Mouse (Mus musculus) lung, adult 2 months (tissue): ENCODE results near the gene Spg11. TPM values are rescaled to one million over a fixed set of nuclear protein-coding genes. Genes with fewer than 3 reads are reported as not detected.

Source experiments
- DNase-seq: peaks from one replicate; pipeline ENCODE4 v3.0.0; 2022
- H3K4me1 ChIP-seq: fragments of 200-500 bp; 2 replicates; pipeline ENCODE4 v1.6.1; 2011; ENCODE audit warnings: low read length; ENCODE audit not compliant: control insufficient read depth, insufficient read depth
- H3K4me3 ChIP-seq: fragments of 200-500 bp; replicated peaks from 2 replicates; pipeline ENCODE3; 2011; ENCODE audit warnings: low read depth, mild to moderate bottlenecking, control low read depth, low read length; ENCODE audit errors: extremely low read depth
- CTCF ChIP-seq: fragments of 200-500 bp; IDR thresholded peaks from 2 replicates; pipeline ENCODE4 v1.5.1; 2011; ENCODE audit warnings: mild to moderate bottlenecking, low read length, control low read depth; ENCODE audit not compliant: insufficient read depth
- POLR2A ChIP-seq: fragments of 200-500 bp; IDR thresholded peaks from 2 replicates; pipeline ENCODE4 v1.6.1; 2011; ENCODE audit warnings: low read depth, mild to moderate bottlenecking, control low read depth, low read length, borderline replicate concordance; ENCODE audit errors: extremely low read depth
- WGBS: fragments of 180-500 bp; shearing (Covaris S2); methylation state at CpG from one replicate; pipeline ENCODE4 v1.1.7; 2018; 5-methylcytosine and 5-hydroxymethylcytosine counted together
- polyA plus RNA-seq: library from polyadenylated mRNA; depleted of rRNA; stranded (reverse); fragments of >200 nt; gene quantifications from 2 replicates; pipeline ENCODE4 v1.2.3, GENCODE M21; 2012

Spg11 gene
- polyA plus RNA-seq, 1 experiment: 9.2 TPM

DNA sequence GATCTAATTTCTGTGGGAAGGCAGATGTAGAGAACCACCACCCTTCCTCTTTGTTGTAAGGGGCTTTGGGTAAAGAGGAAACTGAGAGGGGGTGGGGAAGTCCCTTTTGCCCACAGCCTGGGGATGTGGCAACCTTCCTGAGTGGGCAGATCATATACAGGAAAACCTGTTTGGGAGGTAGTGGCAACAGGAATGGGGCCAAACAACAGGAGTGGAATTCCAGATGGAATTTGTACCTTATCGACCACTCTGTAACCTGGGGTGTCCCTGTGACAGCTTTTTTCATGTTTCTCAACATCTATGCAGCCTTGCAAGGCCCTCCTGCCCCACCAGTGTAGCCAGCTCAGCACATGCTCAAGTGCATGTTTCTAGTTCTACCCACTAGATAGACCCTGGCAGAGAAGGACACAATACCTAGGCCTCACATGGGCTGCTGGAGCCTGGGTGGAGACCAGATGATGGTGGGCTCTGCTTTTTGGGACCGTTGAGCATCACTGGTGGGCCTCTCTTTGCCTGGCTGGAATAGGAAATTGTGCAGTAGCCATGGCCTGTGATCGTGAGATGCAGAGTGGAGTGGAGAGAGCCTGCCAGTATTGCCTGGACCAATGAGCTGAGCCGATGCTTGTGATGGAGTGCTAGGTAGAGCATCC is 38.0 kb upstream of the Spg11 start:
- 79% methylated on average over 4 of the region's 4 CpGs for WGBS
- Histone ChIP-seq H3K4me3 (no peak overlapping the region), H3K4me1 (peaks cover 4% of the 10 kb centered on the region)
- TF ChIP-seq POLR2A: no peak
- no peak for TF ChIP-seq CTCF
- no peak for DNase-seq

DNA sequence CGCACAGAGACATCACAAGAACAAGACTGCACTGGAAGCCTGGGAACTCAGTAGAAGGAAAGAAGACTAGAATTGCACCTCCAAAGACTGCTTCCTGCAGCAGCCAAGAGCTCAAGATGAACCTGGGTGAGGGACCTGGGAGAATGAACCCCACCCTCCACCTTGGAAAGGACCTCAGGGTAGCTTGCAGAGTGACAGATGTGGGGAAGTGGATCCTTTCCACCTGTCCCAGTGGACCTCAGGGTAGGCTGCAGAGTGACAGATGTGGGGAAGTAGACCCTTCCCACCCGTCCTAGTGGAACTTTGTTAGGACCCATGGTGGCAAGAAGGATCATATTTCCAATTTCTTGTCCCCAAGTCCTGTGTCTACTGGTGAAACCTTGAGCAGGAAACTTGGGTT is 37.1 kb upstream of the Spg11 start:
- DNase-seq: no peak
- 79% methylated on average over 2 of the region's 2 CpGs for WGBS
- Histone ChIP-seq H3K4me3 (no peak overlapping the region), H3K4me1 (peaks cover 10% of the 10 kb centered on the region)
- no peak for TF ChIP-seq CTCF
- TF ChIP-seq POLR2A: no peak

DNA sequence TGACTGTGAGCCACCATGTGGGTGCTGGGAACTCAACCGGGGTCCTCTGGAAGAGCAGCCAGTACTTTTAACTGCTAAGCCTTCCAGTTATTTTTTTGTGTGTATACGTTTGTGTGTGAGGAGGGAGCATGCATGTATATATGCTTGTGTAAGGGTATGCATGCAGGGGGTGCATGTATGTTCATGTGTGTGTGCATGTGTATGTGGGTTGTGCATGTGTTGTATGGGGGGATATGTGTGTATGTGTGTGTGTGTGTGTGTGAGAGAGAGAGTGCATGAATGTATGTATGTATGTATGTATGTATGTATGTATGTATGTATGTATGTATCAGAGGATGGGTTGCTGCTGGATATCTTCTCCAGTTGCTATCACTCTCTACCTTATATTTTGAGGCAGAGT is 36.3 kb upstream of the Spg11 start:
- no peak for DNase-seq
- WGBS: 90% methylated on average over 2 of the region's 2 CpGs
- Histone ChIP-seq H3K4me1 (peaks cover 10% of the 10 kb centered on the region), H3K4me3 (no peak overlapping the region)
- TF ChIP-seq CTCF: no peak
- no peak for TF ChIP-seq POLR2A

DNA sequence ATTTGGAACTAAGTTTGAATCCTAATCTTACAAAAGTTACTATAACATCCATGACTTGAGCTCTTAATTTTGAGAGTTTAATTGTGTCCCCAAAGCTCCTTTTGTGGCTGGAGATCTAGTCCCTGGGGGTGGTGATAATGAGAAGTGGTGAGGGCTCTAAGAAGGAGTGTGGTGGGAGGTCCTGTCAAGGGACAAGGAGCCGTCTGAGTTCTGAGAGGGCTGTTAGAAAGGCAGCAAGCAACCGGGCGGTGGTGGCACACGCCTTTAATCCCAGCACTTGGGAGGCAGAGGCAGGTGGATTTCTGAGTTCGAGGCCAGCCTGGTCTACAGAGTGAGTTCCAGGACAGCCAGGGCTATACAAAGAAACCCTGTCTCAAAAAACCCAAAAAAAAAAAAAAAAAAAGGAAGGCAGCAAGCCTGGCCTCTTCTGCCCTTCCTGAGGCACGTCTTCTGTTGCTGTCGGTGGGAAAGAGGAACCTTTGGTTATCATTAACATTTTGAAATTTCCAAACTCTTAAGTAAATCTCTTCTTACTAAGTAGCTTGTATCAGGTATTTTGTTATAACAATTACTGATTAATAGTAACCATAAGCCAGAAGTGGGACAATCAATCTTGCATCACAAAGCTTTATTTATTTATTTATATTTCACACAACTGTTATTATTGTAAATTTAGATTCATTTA is 35.6 kb upstream of the Spg11 start:
- H3K4me1 ChIP-seq: peaks cover 10% of the 10 kb centered on the region
- H3K4me3 ChIP-seq: no peak overlapping the region
- no peak for DNase-seq
- WGBS: 80% methylated on average over 7 of the region's 7 CpGs
- TF ChIP-seq POLR2A: no peak
- TF ChIP-seq CTCF: no peak

DNA sequence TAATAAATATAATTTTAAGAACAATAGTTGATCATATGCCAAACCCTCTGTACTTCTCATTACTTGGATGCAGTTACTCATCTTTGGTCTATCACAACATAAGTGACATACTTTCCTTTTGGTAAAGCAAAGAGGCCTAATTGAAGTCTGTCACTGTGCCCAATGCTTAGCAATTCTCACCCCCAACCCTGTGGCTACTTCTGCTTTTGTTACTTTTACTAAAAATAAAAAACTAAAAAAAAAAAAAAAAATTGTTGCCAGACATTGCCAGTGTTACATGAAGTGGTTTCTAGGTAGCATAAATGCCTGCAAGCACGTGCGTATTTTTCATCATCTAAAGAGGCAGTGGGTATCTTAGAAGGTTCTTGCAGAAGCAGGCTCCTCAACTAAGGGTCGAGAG is 34.7 kb upstream of the Spg11 start:
- DNase-seq: no peak
- Histone ChIP-seq H3K4me3 (no peak overlapping the region), H3K4me1 (peaks cover 7% of the 10 kb centered on the region)
- TF ChIP-seq CTCF (no peak), POLR2A (no peak)
- WGBS: 86% methylated on average over 3 of the region's 3 CpGs

DNA sequence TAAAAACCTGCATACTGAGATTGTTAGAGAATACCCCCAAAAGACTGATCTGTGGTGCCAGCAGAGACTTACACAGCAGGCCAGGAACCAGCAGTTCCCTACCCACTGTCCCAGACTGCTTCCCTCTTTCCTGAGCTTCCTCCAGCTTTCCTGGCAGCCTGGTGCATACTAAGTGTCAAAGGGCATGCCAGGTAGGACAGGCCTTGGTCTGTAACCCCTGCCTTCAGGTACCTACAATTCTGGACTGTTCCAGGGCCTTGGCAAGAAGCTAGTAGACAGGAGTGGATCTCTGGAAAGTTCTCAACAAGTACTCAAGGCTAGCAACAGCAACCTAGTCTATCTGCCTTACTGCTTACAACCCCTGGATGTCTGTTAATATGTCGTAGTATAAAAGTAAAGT is 33.0 kb upstream of the Spg11 start:
- WGBS: 87% methylated on average over 1 of the region's 1 CpGs
- Histone ChIP-seq H3K4me1 (peaks cover 10% of the 10 kb centered on the region), H3K4me3 (no peak overlapping the region)
- DNase-seq: no peak
- TF ChIP-seq CTCF (no peak), POLR2A (no peak)

DNA sequence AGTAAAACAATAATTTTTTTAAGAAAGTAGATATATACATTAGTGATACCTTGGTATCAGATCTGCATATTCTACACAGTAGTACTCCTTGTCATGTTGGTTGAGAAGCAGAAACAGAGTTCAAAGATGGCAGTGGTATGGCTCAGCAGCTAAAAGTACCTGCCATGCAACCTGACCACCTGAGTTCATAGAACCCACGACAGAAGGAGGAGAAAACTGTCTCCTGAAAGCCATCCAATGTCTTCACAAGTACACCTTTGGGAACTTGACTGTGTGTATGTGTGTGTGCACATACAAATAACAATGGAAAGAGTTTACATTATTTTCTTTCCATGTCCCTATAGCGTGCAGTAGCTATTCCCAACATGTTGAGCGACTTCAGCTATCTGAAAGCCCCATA is 31.5 kb upstream of the Spg11 start:
- H3K4me3 ChIP-seq: peak overlapping the region; percentile 33
- TF ChIP-seq CTCF (no peak), POLR2A (no peak)
- H3K4me1 ChIP-seq: peaks cover 10% of the 10 kb centered on the region
- DNase-seq: no peak
- WGBS: 47% methylated on average over 3 of the region's 3 CpGs

DNA sequence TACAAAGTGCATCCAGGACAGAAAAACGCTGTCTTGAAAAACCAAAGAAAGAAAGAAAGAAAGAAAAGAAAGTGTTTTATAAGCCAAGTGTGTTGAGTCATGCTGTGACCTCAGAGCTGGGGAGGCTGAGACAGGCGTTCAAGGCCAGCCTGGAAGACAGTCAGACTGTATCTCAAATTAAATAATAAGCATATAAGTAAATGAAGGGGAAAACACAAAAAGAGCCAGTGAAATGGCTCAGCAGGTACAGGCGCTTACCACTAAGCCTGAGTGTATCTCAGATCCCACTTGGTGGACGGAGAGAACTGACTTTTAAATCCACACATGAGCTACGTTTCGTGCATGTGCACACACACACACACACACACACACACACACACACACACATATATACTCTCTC is 31.1 kb upstream of the Spg11 start:
- DNase-seq: no peak
- H3K4me3 ChIP-seq: peak overlapping the region; percentile 81
- 61% methylated on average over 6 of the region's 6 CpGs for WGBS
- H3K4me1 ChIP-seq: peaks cover 10% of the 10 kb centered on the region
- no peak for TF ChIP-seq POLR2A

DNA sequence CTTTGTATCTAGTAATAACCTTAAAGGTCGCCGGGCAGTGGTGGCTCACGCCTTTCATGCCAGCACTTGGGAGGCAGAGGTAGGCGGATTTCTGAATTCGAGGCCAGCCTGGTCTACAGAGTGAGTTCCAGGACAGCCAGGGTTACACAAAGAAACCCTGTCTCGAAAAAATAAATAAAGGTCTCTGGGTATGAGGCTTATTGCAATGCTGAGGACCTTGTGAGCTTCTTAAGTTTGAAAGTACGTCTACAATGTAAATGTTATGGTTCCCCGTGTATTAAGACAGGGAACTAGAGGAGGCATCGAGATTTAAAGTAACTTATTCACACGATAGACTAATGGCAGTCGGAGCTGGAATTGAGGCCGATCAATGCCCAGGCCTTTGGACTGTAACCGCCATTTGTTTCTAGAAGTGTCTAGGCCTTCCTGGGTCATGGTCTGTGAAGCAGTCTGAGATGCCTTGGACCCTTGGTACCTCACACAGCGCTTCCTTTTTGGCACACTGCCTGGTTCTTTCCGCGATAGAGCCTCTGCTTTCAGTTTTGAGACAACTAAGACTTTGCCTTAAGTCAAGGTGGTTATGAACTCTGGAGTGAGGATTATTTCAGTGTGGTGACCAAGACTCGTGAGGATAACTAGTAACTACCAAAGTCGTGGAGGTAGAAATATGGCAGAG is 30.2 kb upstream of the Spg11 start:
- TF ChIP-seq CTCF: no peak
- 0 out of 2 replicates have a peak, but pooled peaks have one; percentile 30 for TF ChIP-seq POLR2A
- H3K4me3 ChIP-seq: peak overlapping the region; percentile 81
- H3K4me1 ChIP-seq: peaks cover 10% of the 10 kb centered on the region
- 4% methylated on average over 18 of the region's 18 CpGs for WGBS
- peak; percentile 59 for DNase-seq
